Mouse (Mus musculus): Measurements from ENCODE around the gene Zfp786. TPM values are rescaled to one million over a fixed set of nuclear protein-coding genes. Genes with fewer than 3 reads are reported as not detected.

Gene Zfp786
- polyA plus RNA-seq, 1 experiment from 2014 or later, result 19.5 TPM

GRCm38 (mm10) chr6:47813257-47813878, 17.3 kb downstream of the Zfp786 start, which contains the start of gene Pdia4:
Gene Pdia4, minus strand, starts transcription at chr6:47813430.
- peaks cover 2% of the 10 kb centered on the region; the same call in 1 of the 2 replicates for H3K36me3 ChIP-seq (ENCODE audit: control insufficient read depth, insufficient read depth, low read length)
- H3K27me3 ChIP-seq (ENCODE audit: control insufficient read depth, insufficient read depth, low read depth, low read length), result no peaks in the 10 kb centered on the region
- H3K4me3 ChIP-seq (ENCODE audit: low read depth, low read length), result peak within 1 kb of the TSS; percentile 87
- peak within 1 kb of the TSS; percentile 92 for H3K27ac ChIP-seq (ENCODE audit: low read length)
- H3K4me2 ChIP-seq (ENCODE audit: low read length), result peak within 1 kb of the TSS; percentile 63
- under 1% methylated on average over 44 of the region's 44 CpGs for WGBS
- H3K4me1 ChIP-seq (ENCODE audit: control insufficient read depth, insufficient read depth, low read length), result peaks cover 28% of the 10 kb centered on the region
- peak; percentile 100 for ATAC-seq
- peak within 1 kb of the TSS; percentile 94 for H3K9ac ChIP-seq (ENCODE audit: low read depth, low read length)
- no peaks in the 10 kb centered on the region for H3K9me3 ChIP-seq (replicated peaks; ENCODE audit: control insufficient read depth, low read length, poor library complexity, severe bottlenecking)

- no peak for ATAC-seq
- Histone ChIP-seq H3K27ac (ENCODE audit: low read length) (peak overlapping the region; percentile 92), H3K9me3 (replicated peaks; ENCODE audit: control insufficient read depth, low read length, poor library complexity, severe bottlenecking) (no peaks in the 10 kb centered on the region), H3K4me3 (ENCODE audit: low read depth, low read length) (peak overlapping the region; percentile 87), H3K4me2 (ENCODE audit: low read length) (peak overlapping the region; percentile 63), H3K27me3 (ENCODE audit: control insufficient read depth, insufficient read depth, low read depth, low read length) (no peaks in the 10 kb centered on the region), H3K36me3 (ENCODE audit: control insufficient read depth, insufficient read depth, low read length) (peaks cover 2% of the 10 kb centered on the region; the same call in 1 of the 2 replicates), H3K9ac (ENCODE audit: low read depth, low read length) (peak overlapping the region; percentile 94), H3K4me1 (ENCODE audit: control insufficient read depth, insufficient read depth, low read length) (peaks cover 28% of the 10 kb centered on the region)
- WGBS, result under 1% methylated on average over 17 of the region's 17 CpGs
Observed at GRCm38 (mm10) chr6:47812271-47812915, 18.3 kb downstream of the Zfp786 start.

GRCm38 (mm10) chr6:47811324-47811723, 19.3 kb downstream of the Zfp786 start:
- H3K9me3 ChIP-seq (replicated peaks; ENCODE audit: control insufficient read depth, low read length, poor library complexity, severe bottlenecking), result no peaks in the 10 kb centered on the region
- no peak for ATAC-seq
- peaks cover 6% of the 10 kb centered on the region for H3K36me3 ChIP-seq (ENCODE audit: control insufficient read depth, insufficient read depth, low read length)
- no peaks in the 10 kb centered on the region for H3K27me3 ChIP-seq (ENCODE audit: control insufficient read depth, insufficient read depth, low read depth, low read length)
- H3K27ac ChIP-seq (ENCODE audit: low read length), result no peak overlapping the region
- 76% methylated on average over 5 of the region's 5 CpGs for WGBS
- H3K4me1 ChIP-seq (ENCODE audit: control insufficient read depth, insufficient read depth, low read length), result peaks cover 28% of the 10 kb centered on the region
- H3K9ac ChIP-seq (ENCODE audit: low read depth, low read length), result peak overlapping the region; percentile 94
- H3K4me3 ChIP-seq (ENCODE audit: low read depth, low read length), result peak overlapping the region; percentile 87
- peak overlapping the region; percentile 63 for H3K4me2 ChIP-seq (ENCODE audit: low read length)

- H3K36me3 ChIP-seq (ENCODE audit: control insufficient read depth, insufficient read depth, low read length), result peaks cover 16% of the 10 kb centered on the region
- no peaks in the 10 kb centered on the region for H3K27me3 ChIP-seq (ENCODE audit: control insufficient read depth, insufficient read depth, low read depth, low read length)
- 0 out of 2 replicates have a peak overlapping the region, but pooled peaks have one; percentile 20 for H3K9ac ChIP-seq (ENCODE audit: low read depth, low read length)
- 80% methylated on average over 2 of the region's 2 CpGs for WGBS
- no peaks in the 10 kb centered on the region for H3K9me3 ChIP-seq (replicated peaks; ENCODE audit: control insufficient read depth, low read length, poor library complexity, severe bottlenecking)
- no peak for ATAC-seq
- H3K4me3 ChIP-seq (ENCODE audit: low read depth, low read length), result no peak overlapping the region
- peak overlapping the region; percentile 23; the same call in 1 of the 2 replicates for H3K4me2 ChIP-seq (ENCODE audit: low read length)
- no peak overlapping the region for H3K27ac ChIP-seq (ENCODE audit: low read length)
- peaks cover 28% of the 10 kb centered on the region for H3K4me1 ChIP-seq (ENCODE audit: control insufficient read depth, insufficient read depth, low read length)
Observed at GRCm38 (mm10) chr6:47810181-47810580, 20.5 kb downstream of the Zfp786 start.

- Histone ChIP-seq H3K9ac (ENCODE audit: low read depth, low read length) (no peak overlapping the region), H3K4me3 (ENCODE audit: low read depth, low read length) (no peak overlapping the region), H3K27me3 (ENCODE audit: control insufficient read depth, insufficient read depth, low read depth, low read length) (no peaks in the 10 kb centered on the region), H3K27ac (ENCODE audit: low read length) (no peak overlapping the region), H3K36me3 (ENCODE audit: control insufficient read depth, insufficient read depth, low read length) (peaks cover 19% of the 10 kb centered on the region), H3K9me3 (replicated peaks; ENCODE audit: control insufficient read depth, low read length, poor library complexity, severe bottlenecking) (no peaks in the 10 kb centered on the region), H3K4me1 (ENCODE audit: control insufficient read depth, insufficient read depth, low read length) (peaks cover 27% of the 10 kb centered on the region), H3K4me2 (ENCODE audit: low read length) (no peak overlapping the region)
- no peak for ATAC-seq
- WGBS, result 77% methylated on average over 4 of the region's 4 CpGs
Observed at GRCm38 (mm10) chr6:47809053-47809452, 21.6 kb downstream of the Zfp786 start.

GRCm38 (mm10) chr6:47808545-47808944, 22.1 kb downstream of the Zfp786 start:
- H3K4me2 ChIP-seq (ENCODE audit: low read length), result no peak overlapping the region

GRCm38 (mm10) chr6:47807419-47807818, 23.2 kb downstream of the Zfp786 start:
- Histone ChIP-seq H3K4me2 (ENCODE audit: low read length) (no peak overlapping the region), H3K4me1 (ENCODE audit: control insufficient read depth, insufficient read depth, low read length) (peaks cover 27% of the 10 kb centered on the region), H3K27me3 (ENCODE audit: control insufficient read depth, insufficient read depth, low read depth, low read length) (no peaks in the 10 kb centered on the region), H3K27ac (ENCODE audit: low read length) (no peak overlapping the region), H3K36me3 (ENCODE audit: control insufficient read depth, insufficient read depth, low read length) (peaks cover 25% of the 10 kb centered on the region), H3K4me3 (ENCODE audit: low read depth, low read length) (no peak overlapping the region), H3K9me3 (replicated peaks; ENCODE audit: control insufficient read depth, low read length, poor library complexity, severe bottlenecking) (no peaks in the 10 kb centered on the region), H3K9ac (ENCODE audit: low read depth, low read length) (no peak overlapping the region)
- 93% methylated on average over 2 of the region's 2 CpGs for WGBS
- no peak for ATAC-seq

More at GRCm38 (mm10) chr6:47808545-47808944, 22.1 kb downstream of the Zfp786 start:
- Histone ChIP-seq H3K4me1 (ENCODE audit: control insufficient read depth, insufficient read depth, low read length) (peaks cover 27% of the 10 kb centered on the region), H3K27me3 (ENCODE audit: control insufficient read depth, insufficient read depth, low read depth, low read length) (no peaks in the 10 kb centered on the region), H3K4me3 (ENCODE audit: low read depth, low read length) (no peak overlapping the region), H3K9me3 (replicated peaks; ENCODE audit: control insufficient read depth, low read length, poor library complexity, severe bottlenecking) (no peaks in the 10 kb centered on the region), H3K36me3 (ENCODE audit: control insufficient read depth, insufficient read depth, low read length) (peaks cover 23% of the 10 kb centered on the region), H3K9ac (ENCODE audit: low read depth, low read length) (no peak overlapping the region), H3K27ac (ENCODE audit: low read length) (no peak overlapping the region)
- 87% methylated on average over 5 of the region's 5 CpGs for WGBS
- no peak for ATAC-seq

GRCm38 (mm10) chr6:47805520-47805919, 25.1 kb downstream of the Zfp786 start:
- no peak for ATAC-seq
- Histone ChIP-seq H3K27me3 (ENCODE audit: control insufficient read depth, insufficient read depth, low read depth, low read length) (no peaks in the 10 kb centered on the region), H3K4me1 (ENCODE audit: control insufficient read depth, insufficient read depth, low read length) (peaks cover 10% of the 10 kb centered on the region), H3K9me3 (replicated peaks; ENCODE audit: control insufficient read depth, low read length, poor library complexity, severe bottlenecking) (no peaks in the 10 kb centered on the region), H3K9ac (ENCODE audit: low read depth, low read length) (no peak overlapping the region), H3K4me2 (ENCODE audit: low read length) (no peak overlapping the region), H3K4me3 (ENCODE audit: low read depth, low read length) (no peak overlapping the region), H3K27ac (ENCODE audit: low read length) (no peak overlapping the region), H3K36me3 (ENCODE audit: control insufficient read depth, insufficient read depth, low read length) (peaks cover 31% of the 10 kb centered on the region)
- WGBS, result 92% methylated on average over 2 of the region's 2 CpGs

GRCm38 (mm10) chr6:47799079-47799478, 31.6 kb downstream of the Zfp786 start:
- no peak overlapping the region for H3K4me2 ChIP-seq (ENCODE audit: low read length)
- H3K9me3 ChIP-seq (replicated peaks; ENCODE audit: control insufficient read depth, low read length, poor library complexity, severe bottlenecking), result no peaks in the 10 kb centered on the region
- no peak overlapping the region for H3K27ac ChIP-seq (ENCODE audit: low read length)
- H3K36me3 ChIP-seq (ENCODE audit: control insufficient read depth, insufficient read depth, low read length), result peaks cover 42% of the 10 kb centered on the region
- no peaks in the 10 kb centered on the region for H3K27me3 ChIP-seq (ENCODE audit: control insufficient read depth, insufficient read depth, low read depth, low read length)
- WGBS, result 50% methylated on average over 6 of the region's 6 CpGs
- H3K9ac ChIP-seq (ENCODE audit: low read depth, low read length), result no peak overlapping the region
- ATAC-seq, result 0 out of 2 replicates have a peak, but pooled peaks have one; percentile 57
- no peaks in the 10 kb centered on the region; the same call in 1 of the 2 replicates for H3K4me1 ChIP-seq (ENCODE audit: control insufficient read depth, insufficient read depth, low read length)
- H3K4me3 ChIP-seq (ENCODE audit: low read depth, low read length), result no peak overlapping the region

All from midbrain, embryonic 16.5 days (tissue).